Mouse (Mus musculus): ENCODE measurements around the gene Tfdp2. TPM values are rescaled to one million over a fixed set of nuclear protein-coding genes. Genes with fewer than 3 reads are reported as not detected.

Gene Tfdp2
- polyA plus RNA-seq, 1 experiment = 6.7 TPM

DNA sequence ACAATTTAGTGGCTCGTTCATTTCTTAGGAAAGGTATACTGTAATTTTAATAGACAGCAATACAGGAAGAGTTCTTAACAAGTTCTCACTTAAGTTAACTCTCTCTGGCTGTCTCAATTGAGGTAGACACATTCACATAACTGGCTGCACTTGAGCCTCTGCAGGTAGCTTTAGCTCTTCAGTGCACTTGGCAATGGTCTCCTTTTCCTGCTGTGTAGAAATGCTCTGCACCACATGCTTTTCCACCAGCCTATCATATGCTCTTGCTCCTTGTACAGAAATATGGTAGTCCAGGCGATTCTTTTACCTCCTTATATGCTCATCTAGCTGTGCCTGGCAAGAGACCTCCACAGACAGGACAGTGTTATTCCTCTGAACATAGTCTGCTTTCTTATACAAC lies 73.7 kb downstream of the Tfdp2 start:
- Histone ChIP-seq H3K36me3 (ENCODE audit: control insufficient read depth, insufficient read depth) (no peaks in the 10 kb centered on the region), H3K27me3 (ENCODE audit: control insufficient read depth, insufficient read depth, insufficient read length) (no peaks in the 10 kb centered on the region), H3ac (ENCODE audit: control insufficient read depth, insufficient read length, low read depth) (no peak overlapping the region), H3K79me2 (ENCODE audit: control insufficient read depth, insufficient read depth) (no peaks in the 10 kb centered on the region), H3K4me3 (ENCODE audit: insufficient read depth, poor library complexity, severe bottlenecking) (no peak overlapping the region), H3K79me3 (ENCODE audit: low read depth) (no peaks in the 10 kb centered on the region)
- TF ChIP-seq MAX (IDR thresholded peaks at IDR 0.05) (no peak), USF1 (IDR thresholded peaks at IDR 0.05; ENCODE audit: low read depth) (no peak), CEBPB (IDR thresholded peaks at IDR 0.05; ENCODE audit: low read depth) (no peak)

DNA sequence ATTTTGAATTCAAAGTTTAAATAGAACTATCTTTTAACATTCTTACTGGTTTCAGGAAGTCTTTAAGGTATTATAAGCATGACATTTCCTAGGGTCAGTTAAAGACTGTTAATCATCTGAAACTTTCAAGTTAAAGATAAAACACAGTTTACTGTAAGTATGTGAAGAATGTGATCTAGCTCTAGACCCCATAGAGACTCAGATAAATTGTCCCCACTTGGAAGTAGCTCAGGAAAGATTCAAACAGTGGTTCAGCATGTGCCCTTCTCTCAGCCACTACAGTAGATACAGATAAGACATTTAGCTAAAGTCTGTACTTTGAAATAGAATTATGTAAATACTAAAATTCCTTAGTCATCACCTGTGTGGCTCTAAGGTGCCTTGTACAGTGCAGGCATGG lies 79.5 kb downstream of the Tfdp2 start:
- H3K79me2 ChIP-seq (ENCODE audit: control insufficient read depth, insufficient read depth) = no peaks in the 10 kb centered on the region
- no peaks in the 10 kb centered on the region for H3K27me3 ChIP-seq (ENCODE audit: control insufficient read depth, insufficient read depth, insufficient read length)
- no peak overlapping the region for H3ac ChIP-seq (ENCODE audit: control insufficient read depth, insufficient read length, low read depth)
- H3K79me3 ChIP-seq (ENCODE audit: low read depth) = no peaks in the 10 kb centered on the region
- H3K36me3 ChIP-seq (ENCODE audit: control insufficient read depth, insufficient read depth) = no peaks in the 10 kb centered on the region
- TF ChIP-seq CTCF (IDR thresholded peaks at IDR 0.05; ENCODE audit: control insufficient read depth, insufficient read depth, insufficient read length) (no peak), MAX (IDR thresholded peaks at IDR 0.05) (no peak), CEBPB (IDR thresholded peaks at IDR 0.05; ENCODE audit: low read depth) (no peak), FOSL1 (IDR thresholded peaks at IDR 0.05; ENCODE audit: insufficient read depth, low read length, poor library complexity, severe bottlenecking) (no peak), MYOD1 (IDR thresholded peaks at IDR 0.05; ENCODE audit: control insufficient read depth, insufficient read length, low read depth) (no peak), MYOG (IDR thresholded peaks at IDR 0.05; ENCODE audit: control insufficient read depth, extremely low read depth, insufficient read length) (no peak), USF1 (IDR thresholded peaks at IDR 0.05; ENCODE audit: low read depth) (no peak)
- no peak overlapping the region for H3K4me3 ChIP-seq (ENCODE audit: insufficient read depth, poor library complexity, severe bottlenecking)

DNA sequence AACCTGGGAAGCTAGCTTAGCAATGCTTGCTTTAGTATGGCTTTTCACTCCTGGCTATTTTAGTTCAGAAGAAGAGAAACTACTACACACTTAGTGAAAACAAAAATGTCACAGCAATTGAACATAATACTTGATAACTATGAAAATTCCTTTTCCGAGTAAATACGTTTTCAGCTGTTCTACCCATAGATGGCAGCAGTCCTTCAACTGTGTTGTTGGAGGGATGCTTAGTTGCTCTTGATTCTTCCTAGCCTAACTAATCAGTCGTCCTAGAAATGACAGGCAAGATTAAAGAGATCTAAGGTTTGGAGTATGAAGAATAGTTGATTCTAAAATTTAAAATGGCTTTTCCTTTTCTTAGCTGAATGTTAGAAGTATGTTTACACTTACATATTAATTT lies 85.4 kb downstream of the Tfdp2 start:
- no peaks in the 10 kb centered on the region for H3K79me3 ChIP-seq (ENCODE audit: low read depth)
- no peak for TF ChIP-seq MYOG (IDR thresholded peaks at IDR 0.05; ENCODE audit: control insufficient read depth, extremely low read depth, insufficient read length)
- no peak for TF ChIP-seq CEBPB (IDR thresholded peaks at IDR 0.05; ENCODE audit: low read depth)
- no peak for TF ChIP-seq FOSL1 (IDR thresholded peaks at IDR 0.05; ENCODE audit: insufficient read depth, low read length, poor library complexity, severe bottlenecking)
- no peak for TF ChIP-seq MAX (IDR thresholded peaks at IDR 0.05)
- no peaks in the 10 kb centered on the region for H3K79me2 ChIP-seq (ENCODE audit: control insufficient read depth, insufficient read depth)
- no peak overlapping the region for H3K4me3 ChIP-seq (ENCODE audit: insufficient read depth, poor library complexity, severe bottlenecking)
- no peaks in the 10 kb centered on the region for H3K36me3 ChIP-seq (ENCODE audit: control insufficient read depth, insufficient read depth)
- no peaks in the 10 kb centered on the region for H3K27me3 ChIP-seq (ENCODE audit: control insufficient read depth, insufficient read depth, insufficient read length)
- H3ac ChIP-seq (ENCODE audit: control insufficient read depth, insufficient read length, low read depth) = no peak overlapping the region

DNA sequence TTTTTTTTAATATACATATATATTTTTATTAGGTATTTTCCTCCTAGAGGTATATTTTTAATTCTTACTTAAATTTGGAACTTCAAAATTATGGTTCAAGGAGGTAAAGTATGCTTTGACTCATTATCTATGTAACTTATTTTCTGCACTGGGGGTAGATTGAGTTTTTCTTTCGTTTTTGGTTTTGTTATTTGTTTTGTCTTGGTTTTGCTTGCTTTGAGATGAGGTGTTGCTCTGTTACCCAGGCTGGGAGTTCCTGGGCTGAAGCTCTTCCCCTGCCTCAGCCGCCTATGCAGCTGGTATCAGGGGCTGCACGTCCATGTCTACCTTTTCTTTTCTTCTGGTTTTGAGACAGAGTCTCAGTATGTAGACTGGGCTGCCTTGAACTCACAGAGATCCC lies 86.0 kb downstream of the Tfdp2 start:
- Histone ChIP-seq H3ac (ENCODE audit: control insufficient read depth, insufficient read length, low read depth) (no peak overlapping the region), H3K4me3 (ENCODE audit: insufficient read depth, poor library complexity, severe bottlenecking) (no peak overlapping the region), H3K79me3 (ENCODE audit: low read depth) (no peaks in the 10 kb centered on the region), H3K27me3 (ENCODE audit: control insufficient read depth, insufficient read depth, insufficient read length) (no peaks in the 10 kb centered on the region), H3K79me2 (ENCODE audit: control insufficient read depth, insufficient read depth) (no peaks in the 10 kb centered on the region), H3K36me3 (ENCODE audit: control insufficient read depth, insufficient read depth) (no peaks in the 10 kb centered on the region)
- TF ChIP-seq MYOG (IDR thresholded peaks at IDR 0.05; ENCODE audit: control insufficient read depth, extremely low read depth, insufficient read length) = no peak
- no peak for TF ChIP-seq CEBPB (IDR thresholded peaks at IDR 0.05; ENCODE audit: low read depth)
- no peak for TF ChIP-seq USF1 (IDR thresholded peaks at IDR 0.05; ENCODE audit: low read depth)
- no peak for TF ChIP-seq CTCF (IDR thresholded peaks at IDR 0.05; ENCODE audit: control insufficient read depth, insufficient read depth, insufficient read length)
- TF ChIP-seq MYOD1 (IDR thresholded peaks at IDR 0.05; ENCODE audit: control insufficient read depth, insufficient read length, low read depth) = no peak
- TF ChIP-seq MAX (IDR thresholded peaks at IDR 0.05) = no peak

DNA sequence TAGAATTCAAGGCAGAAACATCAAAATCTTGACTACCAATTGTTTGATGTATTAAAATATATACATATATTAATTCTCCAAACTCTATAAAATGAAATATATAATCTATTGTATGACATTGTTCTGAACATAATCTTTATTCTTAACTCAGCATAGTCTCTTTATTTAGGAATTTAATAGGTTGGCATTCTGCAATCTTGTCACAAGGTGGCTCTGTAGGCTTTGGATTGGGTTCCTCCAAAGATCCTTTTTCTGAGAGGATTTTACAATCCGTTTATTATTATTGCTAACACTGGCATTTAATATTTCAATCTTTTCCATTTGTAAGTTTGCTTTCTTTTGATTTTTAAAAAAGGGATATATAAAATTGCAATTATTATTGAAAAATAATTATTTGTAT lies 88.8 kb downstream of the Tfdp2 start:
- no peaks in the 10 kb centered on the region for H3K79me3 ChIP-seq (ENCODE audit: low read depth)
- TF ChIP-seq MYOG (IDR thresholded peaks at IDR 0.05; ENCODE audit: control insufficient read depth, extremely low read depth, insufficient read length) (no peak), CTCF (IDR thresholded peaks at IDR 0.05; ENCODE audit: control insufficient read depth, insufficient read depth, insufficient read length) (no peak), MYOD1 (IDR thresholded peaks at IDR 0.05; ENCODE audit: control insufficient read depth, insufficient read length, low read depth) (no peak), MAX (IDR thresholded peaks at IDR 0.05) (no peak), USF1 (IDR thresholded peaks at IDR 0.05; ENCODE audit: low read depth) (no peak), FOSL1 (IDR thresholded peaks at IDR 0.05; ENCODE audit: insufficient read depth, low read length, poor library complexity, severe bottlenecking) (no peak), CEBPB (IDR thresholded peaks at IDR 0.05; ENCODE audit: low read depth) (no peak)
- no peaks in the 10 kb centered on the region for H3K27me3 ChIP-seq (ENCODE audit: control insufficient read depth, insufficient read depth, insufficient read length)
- no peak overlapping the region for H3ac ChIP-seq (ENCODE audit: control insufficient read depth, insufficient read length, low read depth)
- H3K79me2 ChIP-seq (ENCODE audit: control insufficient read depth, insufficient read depth) = no peaks in the 10 kb centered on the region
- no peak overlapping the region for H3K4me3 ChIP-seq (ENCODE audit: insufficient read depth, poor library complexity, severe bottlenecking)
- H3K36me3 ChIP-seq (ENCODE audit: control insufficient read depth, insufficient read depth) = no peaks in the 10 kb centered on the region

DNA sequence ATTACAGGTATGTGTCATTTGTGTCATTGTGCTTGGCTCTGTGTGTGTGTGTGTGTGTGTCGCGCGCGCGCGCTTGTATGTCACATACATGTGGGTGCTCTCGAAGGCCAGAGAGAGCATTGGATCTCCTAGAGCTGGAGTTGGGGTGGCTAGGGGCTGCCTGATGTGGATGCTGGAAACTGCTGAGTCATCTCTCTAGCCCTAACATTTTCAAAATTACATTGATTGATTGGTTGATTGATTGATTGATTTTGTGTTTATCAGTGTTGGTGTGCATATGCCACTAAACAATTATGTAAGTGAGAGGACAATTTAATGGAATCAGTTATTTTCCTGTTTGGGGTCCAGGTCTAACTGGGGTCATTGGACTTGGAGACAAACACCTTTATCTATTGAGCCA lies 96.1 kb downstream of the Tfdp2 start:
- Histone ChIP-seq H3ac (ENCODE audit: control insufficient read depth, insufficient read length, low read depth) (no peak overlapping the region), H3K27me3 (ENCODE audit: control insufficient read depth, insufficient read depth, insufficient read length) (no peaks in the 10 kb centered on the region), H3K4me3 (ENCODE audit: insufficient read depth, poor library complexity, severe bottlenecking) (no peak overlapping the region), H3K79me2 (ENCODE audit: control insufficient read depth, insufficient read depth) (no peaks in the 10 kb centered on the region), H3K79me3 (ENCODE audit: low read depth) (no peaks in the 10 kb centered on the region), H3K36me3 (ENCODE audit: control insufficient read depth, insufficient read depth) (no peaks in the 10 kb centered on the region)
- TF ChIP-seq USF1 (IDR thresholded peaks at IDR 0.05; ENCODE audit: low read depth) (no peak), MAX (IDR thresholded peaks at IDR 0.05) (no peak), CTCF (IDR thresholded peaks at IDR 0.05; ENCODE audit: control insufficient read depth, insufficient read depth, insufficient read length) (no peak), FOSL1 (IDR thresholded peaks at IDR 0.05; ENCODE audit: insufficient read depth, low read length, poor library complexity, severe bottlenecking) (no peak), MYOD1 (IDR thresholded peaks at IDR 0.05; ENCODE audit: control insufficient read depth, insufficient read length, low read depth) (no peak), CEBPB (IDR thresholded peaks at IDR 0.05; ENCODE audit: low read depth) (no peak), MYOG (IDR thresholded peaks at IDR 0.05; ENCODE audit: control insufficient read depth, extremely low read depth, insufficient read length) (no peak)
